Mouse (Mus musculus) embryonic fibroblast, embryonic 13.5 days (primary cell): ENCODE results near the gene Gdpd5.

Experiments
- CTCF ChIP-seq: IDR thresholded peaks from 2 replicates; pipeline ENCODE4 v1.5.1; 2011; ENCODE audit warnings: mild to moderate bottlenecking, control low read depth, low read length, moderate library complexity, borderline replicate concordance; ENCODE audit not compliant: insufficient read depth
- POLR2A ChIP-seq: IDR thresholded peaks from 2 replicates; pipeline ENCODE4 v1.6.1; 2011; ENCODE audit warnings: low read depth, mild to moderate bottlenecking, control low read depth, low read length, moderate library complexity

DNA sequence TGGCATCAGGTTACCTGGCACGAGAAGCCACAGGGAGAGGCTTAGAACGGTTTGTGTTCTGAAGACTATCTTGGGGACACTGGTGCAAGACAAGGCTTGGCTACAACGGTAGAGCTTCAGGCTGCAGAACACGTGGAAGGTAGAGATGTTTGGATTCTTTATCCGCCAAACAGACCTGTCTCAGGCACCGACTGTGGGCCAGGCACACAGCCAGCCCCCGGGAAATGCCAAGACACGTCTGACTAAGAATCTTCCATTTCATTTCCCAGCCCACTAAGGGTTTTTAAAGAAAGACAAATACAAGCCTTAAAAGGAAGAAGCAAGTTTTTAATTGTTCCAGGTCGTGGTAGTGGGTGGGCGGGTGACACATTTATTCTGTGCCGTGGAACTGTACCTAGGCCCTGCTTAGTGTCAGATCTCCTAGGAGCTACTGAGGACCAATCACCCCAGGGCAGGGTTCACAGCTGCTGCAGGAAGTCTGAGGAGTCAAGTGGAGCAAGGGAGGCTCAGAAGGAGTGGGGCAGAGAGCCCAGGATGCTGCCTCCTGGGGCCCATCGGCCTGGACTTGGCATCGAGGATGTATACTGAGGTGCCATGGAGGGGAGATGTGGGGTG, 12.6 kb downstream of the Gdpd5 start:
- TF ChIP-seq POLR2A (no peak), CTCF (no peak)
